In the genomic region with DNA sequence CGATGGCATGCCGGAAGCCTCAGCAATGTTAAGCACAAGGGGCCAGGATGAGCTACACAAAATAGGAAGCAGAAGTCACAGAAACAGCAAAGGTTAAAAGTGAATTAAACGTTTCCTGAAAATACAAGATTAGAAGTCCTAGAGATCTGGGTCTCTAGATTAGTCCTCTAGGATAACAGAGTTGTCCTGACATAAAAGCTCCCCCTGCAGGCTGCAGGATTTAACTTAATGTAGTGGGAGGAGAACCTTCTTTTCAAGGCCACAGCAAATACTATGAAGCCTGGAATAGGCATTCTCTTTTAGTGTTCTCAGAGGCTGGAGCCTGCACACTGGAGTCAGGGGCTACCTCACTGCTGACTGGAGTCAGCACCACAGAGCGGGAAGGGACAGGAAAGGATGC, we compare ENCODE assay signal across 8 mouse cellular contexts.
DNase-seq lines count a peak whose midpoint lies in the region; ATAC-seq and TF ChIP-seq lines count a peak whose summit lies in the region.

No protein-coding gene starts in this region.

- TF ChIP-seq CTCF in layer of hippocampus, adult 2 months (conservative IDR thresholded peaks at IDR 0.05): peak; percentile 53

- H3K27me3 ChIP-seq in hindbrain, embryonic 11.5 days (ENCODE audit: control insufficient read depth, insufficient read depth, low read length): no peaks in the 10 kb centered on the region

- DNase-seq in cerebellum, adult 9-10 months: peak; percentile 3
- DNase-seq in cerebellum, adult 8-10 months: no peak
- DNase-seq in layer of hippocampus, adult 2 months (ENCODE audit: low spot score in 2 of 2): no peak
- DNase-seq in layer of hippocampus, adult 9-11 months: no peak
- DNase-seq in adrenal gland, postnatal 25 days: peak; percentile 49
- peak; percentile 5 for DNase-seq in lung, postnatal 25 days (ENCODE audit: low spot score)
- no peak for DNase-seq in hindbrain, embryonic 11.5 days (ENCODE audit: low spot score)
- no peak for DNase-seq in ovary, postnatal 36 days (ENCODE audit: low spot score)

- no peaks in the 10 kb centered on the region for H3K4me1 ChIP-seq in hindbrain, embryonic 11.5 days (replicated peaks; ENCODE audit: control insufficient read depth, insufficient read depth, low read length)

- H3K9me3 ChIP-seq in hindbrain, embryonic 11.5 days (ENCODE audit: control insufficient read depth, low read length): no peaks in the 10 kb centered on the region

- H3K36me3 ChIP-seq in hindbrain, embryonic 11.5 days (ENCODE audit: control insufficient read depth, insufficient read depth, low read length): no peaks in the 10 kb centered on the region

- H3K4me2 ChIP-seq in hindbrain, embryonic 11.5 days (replicated peaks; ENCODE audit: low read depth, low read length): no peak overlapping the region

- no peak overlapping the region for H3K9ac ChIP-seq in hindbrain, embryonic 11.5 days (ENCODE audit: low read depth, low read length)

- no peak for ATAC-seq in hindbrain, embryonic 11.5 days (ENCODE audit: low FRiP score)

- WGBS in hindbrain, embryonic 11.5 days: 73% methylated on average over 4 of the region's 4 CpGs

- no peak overlapping the region for H3K4me3 ChIP-seq in layer of hippocampus, adult 2 months
- H3K4me3 ChIP-seq in hindbrain, embryonic 11.5 days (ENCODE audit: low read depth, low read length): no peak overlapping the region

- no peak overlapping the region for H3K27ac ChIP-seq in layer of hippocampus, adult 2 months
- no peak overlapping the region for H3K27ac ChIP-seq in hindbrain, embryonic 11.5 days (ENCODE audit: low read depth, low read length)

Comparison
In these comparisons a context has a peak if more than half of its experiments do, and no peak if none do; other contexts are left out.
1. DNase-seq: peak in cerebellum, adult 9-10 months (single experiment), adrenal gland, postnatal 25 days (single experiment) and lung, postnatal 25 days (single experiment); none in cerebellum, adult 8-10 months (single experiment), layer of hippocampus, adult 2 months (0 of 2), layer of hippocampus, adult 9-11 months (single experiment), hindbrain, embryonic 11.5 days (single experiment) and ovary, postnatal 36 days (single experiment).